Mouse (Mus musculus) forebrain, embryonic 14.5 days (tissue): ENCODE results near the gene Olfr1443. TPM values are rescaled to one million over a fixed set of nuclear protein-coding genes. Genes with fewer than 3 reads are reported as not detected.
"Not testable (repeated sequence)": the region's sequence is repeated elsewhere in the genome, so short reads cannot be mapped to it uniquely, and the experiment has no call there.

Experiments used
- ATAC-seq: fragments of 200-750 bp; cut with Nextera tagmentation; 2 replicates; pipeline ENCODE4 v1.8.0; 2017; ENCODE audit warnings: mild to moderate bottlenecking, moderate library complexity
- DNase-seq: peaks from one replicate; pipeline ENCODE4 v3.0.0-alpha.2; 2015; ENCODE audit warnings: low spot score
- H3K27ac ChIP-seq: fragments of 300-500 bp; sonication (generic); 2 replicates; pipeline ENCODE4 v1.5.1; 2014; ENCODE audit warnings: low read depth, mild to moderate bottlenecking, control low read depth, low read length, moderate library complexity
- H3K27me3 ChIP-seq: fragments of 300-500 bp; sonication (generic); replicated peaks from 2 replicates; pipeline ENCODE4 v1.6.1; 2014; ENCODE audit warnings: low read length, control low read depth, mixed read lengths; ENCODE audit not compliant: control insufficient read depth, insufficient read depth
- H3K36me3 ChIP-seq: fragments of 300-500 bp; sonication (generic); 2 replicates; pipeline ENCODE4 v1.6.1; 2014; ENCODE audit warnings: low read length, control low read depth; ENCODE audit not compliant: control insufficient read depth, insufficient read depth
- H3K4me1 ChIP-seq: fragments of 300-500 bp; sonication (generic); 2 replicates; pipeline ENCODE4 v1.6.1; 2014; ENCODE audit warnings: antibody characterized with exemption, low read length, control low read depth; ENCODE audit not compliant: control insufficient read depth, insufficient read depth
- H3K4me2 ChIP-seq: fragments of 300-500 bp; sonication (generic); 2 replicates; pipeline ENCODE4 v1.6.1; 2014; ENCODE audit warnings: mild to moderate bottlenecking, control low read depth, low read length
- H3K4me3 ChIP-seq: fragments of 300-500 bp; sonication (generic); 2 replicates; pipeline ENCODE4 v1.5.1; 2014; ENCODE audit warnings: low read depth, low read length, control low read depth
- H3K9ac ChIP-seq: fragments of 300-500 bp; sonication (generic); 2 replicates; pipeline ENCODE4 v1.6.1; 2014; ENCODE audit warnings: mild to moderate bottlenecking, low read length, control low read depth, moderate library complexity
- H3K9me3 ChIP-seq: fragments of 300-500 bp; sonication (generic); replicated peaks from 2 replicates; pipeline ENCODE4 v1.6.1; 2016; ENCODE audit warnings: low read length, control low read depth, mixed read lengths; ENCODE audit not compliant: control insufficient read depth
- WGBS: fragments of 180-500 bp; shearing (Covaris S2); extraction: QIAGEN DNeasy Blood & Tissue Kit; methylation state at CpG from one replicate; pipeline ENCODE4 v1.1.7; 2014; 5-methylcytosine and 5-hydroxymethylcytosine counted together
- polyA plus RNA-seq: library from polyadenylated mRNA; unstranded; fragments of >200 nt; fragmentation: Nextera tagmentation; extraction: Ambion mirVana; gene quantifications from 2 replicates; pipeline ENCODE4 v1.2.1, GENCODE M21; 2014

The Olfr1443 gene
- polyA plus RNA-seq, 1 experiment from 2014 or later: not detected

- not testable (repeated sequence) for ATAC-seq, H3K4me3 ChIP-seq, H3K27ac ChIP-seq, H3K27me3 ChIP-seq, H3K9ac ChIP-seq, H3K36me3 ChIP-seq, H3K4me1 ChIP-seq, DNase-seq, H3K9me3 ChIP-seq, H3K4me2 ChIP-seq
- 91% methylated on average over 5 of the region's 5 CpGs for WGBS
Measured at GRCm38 (mm10) chr19:12720919-12721318, 43.0 kb downstream of the Olfr1443 start.

DNA sequence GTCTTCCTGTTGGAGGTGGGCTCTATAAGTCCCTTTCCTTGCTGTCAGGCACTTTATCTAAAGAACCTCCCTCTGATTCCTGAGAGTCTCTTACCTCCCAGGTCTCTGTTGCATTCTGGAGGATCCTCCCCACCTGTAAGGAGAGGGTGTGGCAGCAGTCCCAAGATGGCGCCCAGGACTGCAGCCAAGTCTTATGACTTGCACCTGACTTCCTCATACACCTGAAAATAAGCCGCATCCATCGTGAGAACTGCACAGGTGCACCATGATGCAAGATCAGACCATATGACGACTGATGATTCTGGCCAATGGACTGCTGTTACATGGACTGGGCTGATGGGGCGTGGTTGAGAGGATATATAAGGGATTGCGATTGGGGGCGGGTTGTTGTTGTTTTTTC lies 43.7 kb downstream of the Olfr1443 start:
- not testable (repeated sequence) for DNase-seq, H3K27me3 ChIP-seq, ATAC-seq, H3K4me2 ChIP-seq, H3K27ac ChIP-seq, H3K9me3 ChIP-seq, H3K9ac ChIP-seq, H3K4me3 ChIP-seq, H3K4me1 ChIP-seq, H3K36me3 ChIP-seq
- 96% methylated on average over 7 of the region's 7 CpGs for WGBS

DNA sequence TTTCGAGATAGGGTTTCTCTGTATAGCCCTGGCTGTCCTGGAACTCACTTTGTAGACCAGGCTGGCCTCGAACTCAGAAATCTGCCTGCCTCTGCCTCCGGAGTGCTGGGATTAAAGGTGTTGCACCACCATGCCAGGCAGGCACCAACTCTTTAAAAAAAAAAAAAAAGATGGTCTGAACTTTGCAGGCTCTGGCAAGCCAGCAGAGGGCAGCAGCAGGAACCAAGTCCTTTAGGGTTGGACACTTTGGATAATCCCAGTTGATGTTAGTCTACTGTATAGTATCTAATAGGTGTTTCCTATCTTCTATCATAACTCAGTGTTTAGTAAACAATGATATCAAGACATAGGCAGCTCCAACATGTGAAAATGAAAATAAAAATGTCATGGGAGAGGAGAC lies 44.4 kb downstream of the Olfr1443 start:
- no peaks in the 10 kb centered on the region for H3K9me3 ChIP-seq
- no peak overlapping the region for H3K9ac ChIP-seq
- no peak overlapping the region for H3K4me2 ChIP-seq
- H3K27me3 ChIP-seq: no peaks in the 10 kb centered on the region
- ATAC-seq: no peak
- DNase-seq: no peak
- no peaks in the 10 kb centered on the region for H3K4me1 ChIP-seq
- 78% methylated on average over 2 of the region's 3 CpGs for whole genome bisulfite sequencing
- no peak overlapping the region for H3K4me3 ChIP-seq
- no peaks in the 10 kb centered on the region for H3K36me3 ChIP-seq
- no peak overlapping the region for H3K27ac ChIP-seq

DNA sequence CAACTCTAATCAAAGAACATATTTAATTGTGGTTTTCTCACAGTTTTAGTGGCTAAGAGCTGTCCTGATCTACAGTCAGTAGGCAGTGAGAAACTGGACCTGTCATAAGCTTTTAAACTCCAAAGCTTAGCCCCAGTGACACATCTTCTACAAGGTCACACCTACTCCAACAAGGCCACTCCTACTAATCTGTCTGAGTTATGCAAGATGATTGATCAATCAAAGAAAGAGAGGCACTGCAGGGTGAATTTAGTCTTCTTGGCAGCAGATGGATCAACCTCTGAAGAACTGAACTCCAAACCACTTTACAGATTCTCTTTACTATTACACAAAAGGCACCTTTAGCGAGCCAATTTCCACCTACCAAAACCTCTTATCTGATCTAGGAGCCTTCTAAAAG lies 47.9 kb downstream of the Olfr1443 start:
- Histone ChIP-seq H3K4me1 (no peaks in the 10 kb centered on the region), H3K4me3 (no peak overlapping the region), H3K36me3 (no peaks in the 10 kb centered on the region), H3K9ac (no peak overlapping the region), H3K9me3 (no peaks in the 10 kb centered on the region), H3K27ac (no peak overlapping the region), H3K4me2 (no peak overlapping the region), H3K27me3 (no peaks in the 10 kb centered on the region)
- no peak for DNase-seq
- no peak for ATAC-seq
- 89% methylated on average over 1 of the region's 1 CpGs for WGBS

GRCm38 (mm10) chr19:12731036-12731435 lies 53.1 kb downstream of the Olfr1443 start:
- no peak for DNase-seq
- no peaks in the 10 kb centered on the region for H3K27me3 ChIP-seq
- H3K9me3 ChIP-seq: no peaks in the 10 kb centered on the region
- H3K36me3 ChIP-seq: no peaks in the 10 kb centered on the region
- ATAC-seq: no peak
- H3K9ac ChIP-seq: no peak overlapping the region
- 58% methylated on average over 1 of the region's 1 CpGs for WGBS
- no peak overlapping the region for H3K4me2 ChIP-seq
- H3K4me1 ChIP-seq: no peaks in the 10 kb centered on the region
- H3K4me3 ChIP-seq: no peak overlapping the region
- H3K27ac ChIP-seq: no peak overlapping the region

GRCm38 (mm10) chr19:12731950-12732349 lies 54.0 kb downstream of the Olfr1443 start:
- Histone ChIP-seq H3K4me3 (no peak overlapping the region), H3K9me3 (no peaks in the 10 kb centered on the region), H3K27ac (no peak overlapping the region), H3K27me3 (no peaks in the 10 kb centered on the region), H3K36me3 (no peaks in the 10 kb centered on the region), H3K4me1 (no peaks in the 10 kb centered on the region), H3K9ac (no peak overlapping the region), H3K4me2 (no peak overlapping the region)
- WGBS: 82% methylated on average over 2 of the region's 2 CpGs
- ATAC-seq (no peak), DNase-seq (no peak)

Other genes with a start within 250 kb of the Olfr1443 start
- gene Mpeg1, start 217.3 kb upstream of the Olfr1443 start, polyA plus RNA-seq: 0.55 and 0.75 TPM in 2 replicates
- gene Dtx4, start 176.7 kb upstream of the Olfr1443 start, polyA plus RNA-seq: 15.3 and 18.2 TPM in 2 replicates
- gene Fam111a, start 132.4 kb upstream of the Olfr1443 start, polyA plus RNA-seq: 9.9 and 10.9 TPM in 2 replicates
- not detected in 2 replicates for gene Gm4952, start 78.1 kb upstream of the Olfr1443 start, polyA plus RNA-seq
- gene Glyat, start 44.8 kb upstream of the Olfr1443 start, polyA plus RNA-seq: not detected in 2 replicates
- gene Olfr1442, start 7.7 kb upstream of the Olfr1443 start, polyA plus RNA-seq: not detected in 2 replicates
- gene Keg1, start 17.7 kb downstream of the Olfr1443 start, polyA plus RNA-seq: not detected in 2 replicates
- gene Cntf, start 87.5 kb downstream of the Olfr1443 start, polyA plus RNA-seq: 1.2 TPM in 2 replicates
- 7.7 and 8.1 TPM in 2 replicates for gene Zfp91, start 118.0 kb downstream of the Olfr1443 start, polyA plus RNA-seq
- 1.2 and 1.4 TPM in 2 replicates for gene Lpxn, start 118.1 kb downstream of the Olfr1443 start, polyA plus RNA-seq
- gene Gm5244, start 168.6 kb downstream of the Olfr1443 start, polyA plus RNA-seq: not detected in 2 replicates
- not detected in 2 replicates for gene Olfr1444, start 179.2 kb downstream of the Olfr1443 start, polyA plus RNA-seq
- not detected in 2 replicates for gene Olfr1445, start 205.7 kb downstream of the Olfr1443 start, polyA plus RNA-seq
- gene Olfr1446, start 215.4 kb downstream of the Olfr1443 start, polyA plus RNA-seq: not detected in 2 replicates
- gene Olfr1447, start 225.6 kb downstream of the Olfr1443 start, polyA plus RNA-seq: not detected in 2 replicates
- not detected in 2 replicates for gene Olfr1448, start 246.3 kb downstream of the Olfr1443 start, polyA plus RNA-seq